Mouse (Mus musculus) lung, postnatal 0 days (tissue): ENCODE measurements around the gene Ppp3r1. TPM values are rescaled to one million over a fixed set of nuclear protein-coding genes. Genes with fewer than 3 reads are reported as not detected.

Experiments used
- ATAC-seq: fragments of 200-750 bp; cut with Nextera tagmentation; 2 replicates; pipeline ENCODE4 v1.8.0; 2017; ENCODE audit warnings: moderate library complexity
- DNase-seq: peaks from one replicate; pipeline ENCODE4 v3.0.0-alpha.2; 2016; ENCODE audit warnings: low spot score
- H3K27ac ChIP-seq: fragments of 300-500 bp; sonication (generic); 2 replicates; pipeline ENCODE4 v1.5.1; 2014; ENCODE audit warnings: antibody characterized with exemption, mild to moderate bottlenecking, low read length, mixed read lengths
- H3K27me3 ChIP-seq: fragments of 300-500 bp; sonication (generic); replicated peaks from 2 replicates; pipeline ENCODE4 v1.6.1; 2014; ENCODE audit warnings: low read length, mixed read lengths; ENCODE audit not compliant: insufficient read depth
- H3K36me3 ChIP-seq: fragments of 300-500 bp; sonication (generic); 2 replicates; pipeline ENCODE4 v1.6.1; 2014; ENCODE audit warnings: low read length, mixed read lengths; ENCODE audit not compliant: insufficient read depth
- H3K4me1 ChIP-seq: fragments of 300-500 bp; sonication (generic); 2 replicates; pipeline ENCODE4 v1.6.1; 2014; ENCODE audit warnings: antibody characterized with exemption, low read depth, low read length, mixed read lengths; ENCODE audit not compliant: insufficient read depth
- H3K4me2 ChIP-seq: fragments of 300-500 bp; sonication (generic); replicated peaks from 2 replicates; pipeline ENCODE4 v1.6.1; 2014; ENCODE audit warnings: low read depth, mild to moderate bottlenecking, low read length, moderate library complexity, mixed read lengths
- H3K4me3 ChIP-seq: fragments of 300-500 bp; sonication (generic); 2 replicates; pipeline ENCODE4 v1.5.1; 2014; ENCODE audit warnings: low read depth, low read length
- H3K9ac ChIP-seq: fragments of 300-500 bp; sonication (generic); replicated peaks from 2 replicates; pipeline ENCODE4 v1.6.1; 2014; ENCODE audit warnings: low read depth, mild to moderate bottlenecking
- H3K9me3 ChIP-seq: fragments of 300-500 bp; sonication (generic); 2 replicates; pipeline ENCODE4 v1.6.1; 2016; ENCODE audit warnings: low read length, mixed read lengths
- CTCF ChIP-seq: IDR thresholded peaks from 2 replicates; pipeline ENCODE4 v1.5.1; 2016; ENCODE audit warnings: antibody characterized with exemption, mild to moderate bottlenecking
- EP300 ChIP-seq: IDR thresholded peaks from 2 replicates; pipeline ENCODE4 v1.6.1; 2016; ENCODE audit warnings: antibody characterized with exemption, mild to moderate bottlenecking, control low read depth
- polyA plus RNA-seq: library from polyadenylated mRNA; unstranded; fragments of >200 nt; fragmentation: Nextera tagmentation; extraction: Ambion mirVana; gene quantifications from 2 replicates; pipeline ENCODE4 v1.2.1, GENCODE M21; 2015

Gene Ppp3r1
- polyA plus RNA-seq, 1 experiment from 2014 or later: 112 TPM

- no peaks in the 10 kb centered on the region for H3K36me3 ChIP-seq
- H3K4me2 ChIP-seq: no peak overlapping the region
- H3K9me3 ChIP-seq: no peaks in the 10 kb centered on the region
- ATAC-seq (no peak), DNase-seq (no peak)
- H3K9ac ChIP-seq: no peak overlapping the region
- H3K4me3 ChIP-seq: no peak overlapping the region
- H3K4me1 ChIP-seq: no peaks in the 10 kb centered on the region
- TF ChIP-seq CTCF (no peak), EP300 (no peak)
- H3K27me3 ChIP-seq: no peaks in the 10 kb centered on the region
- no peak overlapping the region for H3K27ac ChIP-seq
Observed at GRCm38 (mm10) chr11:17248715-17249114, 89.7 kb downstream of the Ppp3r1 start.

Other genes starting within 250 kb of the Ppp3r1 start
- gene Fbxo48, start 207.9 kb upstream of the Ppp3r1 start, polyA plus RNA-seq: 0.11 and 0.20 TPM in 2 replicates
- gene Cnrip1, start 107.7 kb upstream of the Ppp3r1 start, polyA plus RNA-seq: 22.2 and 24.0 TPM in 2 replicates
- 9.9 and 16.7 TPM in 2 replicates for gene Plek, start 106.9 kb upstream of the Ppp3r1 start, polyA plus RNA-seq
- gene Wdr92, start 22.8 kb downstream of the Ppp3r1 start, polyA plus RNA-seq: 15.7 and 16.1 TPM in 2 replicates
- 38.1 and 38.9 TPM in 2 replicates for gene Pno1, start 52.3 kb downstream of the Ppp3r1 start, polyA plus RNA-seq
- 65.8 and 66.5 TPM in 2 replicates for gene C1d, start 98.3 kb downstream of the Ppp3r1 start, polyA plus RNA-seq